In genomic region chrX:73480334-73480733, GRCm38 (mm10) we compare ENCODE assay signal across 13 mouse cellular contexts. TPM values are rescaled to one million over a fixed set of nuclear protein-coding genes. Genes with fewer than 3 reads are reported as not detected.
DNase-seq lines count a peak whose midpoint lies in the region; ATAC-seq and TF ChIP-seq lines count a peak whose summit lies in the region.
"Had no signal": no experiment of that assay in that cellular context is flagged by ENCODE, and none has a peak within 500 bp of the region (broad histone marks: within the 10 kb centered on the region; RNA-seq: fewer than 3 reads in every experiment).

No protein-coding gene starts in this region.

- no peak for TF ChIP-seq POLR2A in embryonic fibroblast, embryonic 13.5 days (IDR thresholded peaks at IDR 0.05; ENCODE audit: low read depth, low read length)

- no peaks in the 10 kb centered on the region for H3K9me3 ChIP-seq in kidney, postnatal 0 days (replicated peaks; ENCODE audit: low read length)
- H3K9me3 ChIP-seq: neural tube, embryonic 13.5 days had no signal

- no peak overlapping the region for H3K4me2 ChIP-seq in kidney, postnatal 0 days (ENCODE audit: low read length)
- H3K4me2 ChIP-seq: neural tube, embryonic 13.5 days had no signal

- H3K4me1 ChIP-seq in embryonic fibroblast, embryonic 13.5 days (ENCODE audit: control insufficient read depth, insufficient read depth, low read length) = peaks cover 21% of the 10 kb centered on the region
- no peaks in the 10 kb centered on the region for H3K4me1 ChIP-seq in kidney, postnatal 0 days (replicated peaks; ENCODE audit: insufficient read depth, low read length)
- H3K4me1 ChIP-seq: neural tube, embryonic 13.5 days had no signal

- no peak overlapping the region for H3K9ac ChIP-seq in kidney, postnatal 0 days (ENCODE audit: low read depth, low read length)
- H3K9ac ChIP-seq: neural tube, embryonic 13.5 days had no signal

- H3K36me3 ChIP-seq in kidney, postnatal 0 days (ENCODE audit: insufficient read depth, low read length) = no peaks in the 10 kb centered on the region
- H3K36me3 ChIP-seq: neural tube, embryonic 13.5 days had no signal

- TF ChIP-seq CTCF in embryonic fibroblast, embryonic 13.5 days (IDR thresholded peaks at IDR 0.05; ENCODE audit: borderline replicate concordance, insufficient read depth, low read length) = no peak
- TF ChIP-seq CTCF in kidney, postnatal 0 days (IDR thresholded peaks at IDR 0.05; ENCODE audit: low read depth) = no peak

- ATAC-seq in kidney, postnatal 0 days (replicated peaks; ENCODE audit: low FRiP score, low read depth) = no peak

- H3K27me3 ChIP-seq in kidney, postnatal 0 days (ENCODE audit: insufficient read depth, low read length) = no peaks in the 10 kb centered on the region
- H3K27me3 ChIP-seq: neural tube, embryonic 13.5 days had no signal

- peak overlapping the region; percentile 57 for H3K27ac ChIP-seq in embryonic fibroblast, embryonic 13.5 days (ENCODE audit: insufficient read depth, low read length)
- H3K27ac ChIP-seq in kidney, postnatal 0 days = peak overlapping the region; percentile 60
- H3K27ac ChIP-seq: neural tube, embryonic 13.5 days had no signal

- no peak overlapping the region for H3K4me3 ChIP-seq in embryonic fibroblast, embryonic 13.5 days (ENCODE audit: insufficient read depth, low read length)
- H3K4me3 ChIP-seq in kidney, postnatal 0 days (replicated peaks; ENCODE audit: low read depth, low read length) = no peak overlapping the region
- H3K4me3 ChIP-seq: neural tube, embryonic 13.5 days had no signal

- WGBS in kidney, postnatal 0 days = 45% methylated on average over 2 of the region's 2 CpGs

- peak; percentile 45 for DNase-seq in gastrocnemius, postnatal 25 days
- no peak for DNase-seq in gastrocnemius, postnatal 10 days
- DNase-seq in kidney, postnatal 0 days (ENCODE audit: low spot score) = peak; percentile 56
- DNase-seq in lung, postnatal 25 days (ENCODE audit: low spot score) = peak; percentile 43
- DNase-seq in cerebellum, adult 8-10 months = no peak
- no peak for DNase-seq in right cerebral cortex, postnatal 25 days
- no peak for DNase-seq in yolk sac, embryonic 10.5 days (ENCODE audit: low spot score)
- DNase-seq: cerebellum, adult 11-12 months; right cerebral cortex, postnatal 4 days had no signal

RNA-seq across cellular contexts. Expression of gene Bgn, which starts 3.1 kb away (rescaled TPM):
- total RNA-seq in gastrocnemius, postnatal 25 days (2021) = 100 to 1,000 TPM; 116 to 139 TPM
- total RNA-seq in gastrocnemius, postnatal 10 days (2021) = 100 to 1,000 TPM; 303 to 408 TPM
- polyA plus RNA-seq in embryonic fibroblast, embryonic 13.5 days (2011; ENCODE audit: insufficient read length, low read depth, missing spikeins) = 6,335 and 6,763 TPM in 2 replicates
- 90.4 and 93.4 TPM in 2 replicates for polyA plus RNA-seq in kidney, postnatal 0 days (2015; fragmentation: Nextera tagmentation; extraction: Ambion mirVana)

RNA-seq across cellular contexts. Expression of gene Haus7, which starts 21.5 kb away (rescaled TPM):
- 10 to 100 TPM in 1 of 2 experiments, 1 to 10 TPM in 1; 9.8 to 13.3 TPM for total RNA-seq in gastrocnemius, postnatal 25 days (2021)
- 10 to 100 TPM; 21.2 to 25.1 TPM for total RNA-seq in gastrocnemius, postnatal 10 days (2021)
- 25.2 and 33.5 TPM in 2 replicates for polyA plus RNA-seq in embryonic fibroblast, embryonic 13.5 days (2011; ENCODE audit: insufficient read length, low read depth, missing spikeins)
- 40.3 and 49.3 TPM in 2 replicates for polyA plus RNA-seq in kidney, postnatal 0 days (2015; fragmentation: Nextera tagmentation; extraction: Ambion mirVana)

RNA-seq across cellular contexts. Expression of gene Atp2b3, which starts 22.6 kb away (rescaled TPM):
- 10 to 100 TPM; 10.6 to 11.8 TPM for total RNA-seq in gastrocnemius, postnatal 25 days (2021)
- 1 to 10 TPM; 7.8 to 8.4 TPM for total RNA-seq in gastrocnemius, postnatal 10 days (2021)
- polyA plus RNA-seq in embryonic fibroblast, embryonic 13.5 days (2011; ENCODE audit: insufficient read length, low read depth, missing spikeins) = not detected in 2 replicates
- 0.11 and 0.22 TPM in 2 replicates for polyA plus RNA-seq in kidney, postnatal 0 days (2015; fragmentation: Nextera tagmentation; extraction: Ambion mirVana)

RNA-seq across cellular contexts. Expression of gene Trex2, which starts 45.2 kb away (rescaled TPM):
- not detected for total RNA-seq in gastrocnemius, postnatal 25 days (2021)
- total RNA-seq in gastrocnemius, postnatal 10 days (2021) = not detected
- polyA plus RNA-seq in embryonic fibroblast, embryonic 13.5 days (2011; ENCODE audit: insufficient read length, low read depth, missing spikeins) = not detected in 2 replicates
- 0.12 and 0.18 TPM in 2 replicates for polyA plus RNA-seq in kidney, postnatal 0 days (2015; fragmentation: Nextera tagmentation; extraction: Ambion mirVana)
- total RNA-seq: adrenal gland, adult 18-20 months; left cerebral cortex, postnatal 36 days had no signal
- polyA plus RNA-seq: neural tube, embryonic 13.5 days had no signal

Comparison
In these comparisons a context has a peak if more than half of its experiments do, and no peak if none do; other contexts are left out.
1. DNase-seq: peak in gastrocnemius, postnatal 25 days (single experiment), kidney, postnatal 0 days (single experiment) and lung, postnatal 25 days (single experiment); none in gastrocnemius, postnatal 10 days (single experiment), cerebellum, adult 8-10 months (single experiment), right cerebral cortex, postnatal 25 days (single experiment) and yolk sac, embryonic 10.5 days (single experiment).